Mouse (Mus musculus) E14TG2a.4 (cell line): Measurements from ENCODE around the gene Slc25a42.
A peak's percentile ranks its signal among the peaks of the same experiment; 100 is the strongest.

Experiments used
- H3K27me3 ChIP-seq: 2 replicates; pipeline ENCODE4 v1.6.1; 2014; ENCODE audit warnings: low read length, control low read depth; ENCODE audit not compliant: insufficient read depth
- H3K36me3 ChIP-seq: 2 replicates; pipeline ENCODE4 v1.6.1; 2014; ENCODE audit warnings: low read length, control low read depth; ENCODE audit not compliant: insufficient read depth
- H3K4me1 ChIP-seq: replicated peaks from 2 replicates; pipeline ENCODE4 v1.6.1; 2014; ENCODE audit warnings: low read depth, low read length, control low read depth
- H3K4me3 ChIP-seq: replicated peaks from 2 replicates; pipeline ENCODE4 v1.5.1; 2014; ENCODE audit warnings: mild to moderate bottlenecking, low read length
- H3K9me3 ChIP-seq: 2 replicates; pipeline ENCODE4 v1.6.1; 2014; ENCODE audit warnings: low read length, control low read depth
- CTCF ChIP-seq: conservative IDR thresholded peaks from 2 replicates; pipeline ENCODE4 v1.5.1; 2014; ENCODE audit warnings: low read length
- NANOG ChIP-seq: IDR thresholded peaks from 2 replicates; pipeline ENCODE4 v1.6.1; 2014; ENCODE audit warnings: borderline replicate concordance, low read length, mixed read lengths
- POU5F1 ChIP-seq: IDR thresholded peaks from 2 replicates; pipeline ENCODE4 v1.6.1; 2014; ENCODE audit warnings: low read length, borderline replicate concordance

The Slc25a42 gene

DNA sequence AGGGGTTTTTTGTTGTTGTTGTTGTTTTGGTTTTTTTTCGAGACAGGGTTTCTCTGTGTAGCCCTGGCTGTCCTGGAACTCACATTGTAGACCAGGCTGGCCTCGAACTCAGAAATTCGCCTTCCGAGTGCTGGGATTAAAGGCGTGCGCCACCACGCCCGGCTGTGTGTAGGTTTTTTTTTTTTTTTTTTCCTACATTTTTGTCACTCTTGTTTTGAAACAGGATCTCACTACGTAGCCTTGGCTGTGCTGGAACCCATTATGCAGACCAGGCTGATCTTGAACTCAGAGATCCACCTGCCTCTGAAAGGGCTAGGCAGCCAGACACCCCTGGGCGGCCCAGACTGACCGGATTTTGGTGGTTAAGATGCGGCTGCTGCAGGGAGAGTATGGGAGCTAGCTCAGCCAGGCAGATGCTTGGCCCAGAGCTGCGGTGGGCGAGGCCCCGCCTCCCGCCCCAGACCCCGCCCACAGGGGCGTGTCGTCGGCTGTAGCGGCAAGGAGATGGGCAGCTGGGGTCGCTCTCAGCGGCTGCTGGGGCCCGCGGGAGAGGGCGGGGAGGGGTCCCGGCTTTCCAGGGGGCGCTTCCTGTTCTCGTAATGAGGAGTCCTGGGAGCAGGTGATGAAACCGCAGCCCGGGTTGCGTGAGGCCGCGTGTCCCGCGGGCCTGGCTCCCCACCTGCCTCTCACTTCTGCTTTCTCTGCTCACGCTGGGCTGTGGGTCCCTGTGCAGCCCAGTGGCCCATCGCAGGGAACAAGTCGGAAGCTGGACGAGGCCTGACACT is 53.8 kb downstream of the Slc25a42 start:
- Histone ChIP-seq H3K4me1 (peaks cover 33% of the 10 kb centered on the region), H3K27me3 (peaks cover 14% of the 10 kb centered on the region), H3K36me3 (no peaks in the 10 kb centered on the region), H3K4me3 (peak overlapping the region; percentile 84), H3K9me3 (no peaks in the 10 kb centered on the region)
- TF ChIP-seq NANOG: no peak
- TF ChIP-seq POU5F1: no peak
- TF ChIP-seq CTCF: no peak

DNA sequence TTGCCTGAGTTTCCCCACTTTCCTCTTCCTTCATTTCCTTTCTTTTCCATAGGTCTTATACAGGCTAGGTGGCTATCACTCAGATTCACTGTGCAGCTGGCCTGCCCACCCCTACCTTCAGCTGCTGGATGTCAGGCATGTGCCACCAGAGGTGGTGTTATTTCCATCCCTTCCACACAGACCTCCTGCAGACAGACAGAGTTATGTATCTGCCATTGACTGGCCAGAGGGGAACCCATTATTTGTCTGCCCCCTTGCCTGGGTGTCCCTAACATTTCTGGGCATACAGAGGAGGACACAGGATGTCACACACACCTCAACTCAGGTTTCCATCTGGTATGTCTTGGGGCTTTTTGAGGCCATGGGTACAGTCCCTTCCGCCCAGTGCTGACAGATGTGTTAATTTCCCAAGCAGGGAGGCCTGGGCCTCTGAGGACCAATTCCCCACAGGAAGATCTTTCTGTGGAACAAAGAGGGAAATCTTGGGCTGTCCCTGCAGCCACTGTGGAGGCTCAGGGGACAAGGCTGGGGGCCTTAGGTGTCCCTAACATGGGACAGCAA is 54.8 kb downstream of the Slc25a42 start:
- H3K4me3 ChIP-seq: no peak overlapping the region

DNA sequence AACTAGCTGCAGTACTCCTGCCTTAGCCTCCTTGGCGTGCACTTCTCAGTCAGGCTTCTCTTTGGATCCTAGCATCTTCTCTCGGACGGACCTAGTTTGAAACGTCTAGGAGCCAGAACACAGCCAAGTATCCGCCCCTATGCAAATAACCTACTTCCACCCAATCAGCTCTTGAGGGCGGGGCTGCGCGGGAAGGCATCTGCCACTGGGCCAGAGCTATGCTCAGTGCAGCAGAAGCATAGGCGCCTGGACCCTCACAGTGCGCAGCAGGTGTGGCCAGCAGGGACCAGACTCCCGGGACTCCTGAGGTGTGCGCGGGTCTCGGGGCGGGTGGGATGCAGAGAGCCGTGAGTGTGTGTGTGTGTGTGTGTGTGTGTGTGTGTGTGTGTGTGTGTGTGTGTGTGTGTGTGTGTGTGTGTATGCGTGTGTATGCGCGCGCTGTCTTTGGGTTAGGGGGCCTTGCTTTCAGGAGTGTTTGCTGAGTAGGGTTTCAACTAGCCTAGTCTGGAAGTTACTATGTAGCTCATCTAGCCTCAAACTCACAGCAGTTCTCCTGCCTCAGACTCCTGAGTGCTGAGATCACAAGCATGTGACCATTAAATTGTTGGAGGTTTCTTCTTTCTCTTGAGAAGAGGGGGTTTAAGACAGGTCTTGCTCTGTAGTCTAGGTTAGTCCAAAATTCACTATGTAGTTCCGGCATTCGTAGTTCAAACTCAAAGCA is 59.4 kb downstream of the Slc25a42 start:
- peaks cover 26% of the 10 kb centered on the region for H3K4me1 ChIP-seq
- no peaks in the 10 kb centered on the region for H3K9me3 ChIP-seq
- peak overlapping the region; percentile 48 for H3K4me3 ChIP-seq
- TF ChIP-seq CTCF (no peak), NANOG (no peak), POU5F1 (no peak)
- H3K36me3 ChIP-seq: no peaks in the 10 kb centered on the region
- H3K27me3 ChIP-seq: peaks cover 8% of the 10 kb centered on the region; the same call in 1 of the 2 replicates

More for the DNA sequence above, 54.8 kb downstream of the Slc25a42 start:
- Histone ChIP-seq H3K9me3 (no peaks in the 10 kb centered on the region), H3K4me1 (peaks cover 39% of the 10 kb centered on the region), H3K36me3 (no peaks in the 10 kb centered on the region), H3K27me3 (peaks cover 11% of the 10 kb centered on the region)
- no peak for TF ChIP-seq NANOG
- no peak for TF ChIP-seq POU5F1
- TF ChIP-seq CTCF: no peak

DNA sequence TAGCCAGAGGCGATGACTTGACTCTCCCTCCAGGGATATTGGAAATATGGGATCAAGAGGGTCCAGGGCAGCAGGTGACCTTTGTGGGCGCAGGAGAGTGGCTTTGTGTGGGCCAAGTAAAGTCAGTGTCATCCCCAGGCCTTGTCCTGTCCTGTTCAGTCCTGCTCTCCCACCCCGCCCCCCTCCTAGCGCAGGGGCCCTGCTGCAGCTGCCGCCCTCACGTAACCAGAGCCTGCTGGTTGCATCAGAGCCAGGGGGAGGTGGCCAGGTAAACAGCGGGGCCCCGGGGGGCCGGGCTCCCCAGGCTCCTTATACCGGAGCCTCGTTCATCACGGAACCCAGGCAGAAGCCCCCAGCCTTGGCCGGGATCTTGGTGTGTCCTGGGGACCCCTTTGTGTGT is 61.9 kb downstream of the Slc25a42 start:
- Histone ChIP-seq H3K27me3 (peaks cover 4% of the 10 kb centered on the region; the same call in 1 of the 2 replicates), H3K9me3 (no peaks in the 10 kb centered on the region), H3K36me3 (peaks cover 23% of the 10 kb centered on the region), H3K4me1 (peaks cover 39% of the 10 kb centered on the region), H3K4me3 (peak overlapping the region; percentile 50)
- no peak for TF ChIP-seq CTCF
- no peak for TF ChIP-seq NANOG
- no peak for TF ChIP-seq POU5F1

DNA sequence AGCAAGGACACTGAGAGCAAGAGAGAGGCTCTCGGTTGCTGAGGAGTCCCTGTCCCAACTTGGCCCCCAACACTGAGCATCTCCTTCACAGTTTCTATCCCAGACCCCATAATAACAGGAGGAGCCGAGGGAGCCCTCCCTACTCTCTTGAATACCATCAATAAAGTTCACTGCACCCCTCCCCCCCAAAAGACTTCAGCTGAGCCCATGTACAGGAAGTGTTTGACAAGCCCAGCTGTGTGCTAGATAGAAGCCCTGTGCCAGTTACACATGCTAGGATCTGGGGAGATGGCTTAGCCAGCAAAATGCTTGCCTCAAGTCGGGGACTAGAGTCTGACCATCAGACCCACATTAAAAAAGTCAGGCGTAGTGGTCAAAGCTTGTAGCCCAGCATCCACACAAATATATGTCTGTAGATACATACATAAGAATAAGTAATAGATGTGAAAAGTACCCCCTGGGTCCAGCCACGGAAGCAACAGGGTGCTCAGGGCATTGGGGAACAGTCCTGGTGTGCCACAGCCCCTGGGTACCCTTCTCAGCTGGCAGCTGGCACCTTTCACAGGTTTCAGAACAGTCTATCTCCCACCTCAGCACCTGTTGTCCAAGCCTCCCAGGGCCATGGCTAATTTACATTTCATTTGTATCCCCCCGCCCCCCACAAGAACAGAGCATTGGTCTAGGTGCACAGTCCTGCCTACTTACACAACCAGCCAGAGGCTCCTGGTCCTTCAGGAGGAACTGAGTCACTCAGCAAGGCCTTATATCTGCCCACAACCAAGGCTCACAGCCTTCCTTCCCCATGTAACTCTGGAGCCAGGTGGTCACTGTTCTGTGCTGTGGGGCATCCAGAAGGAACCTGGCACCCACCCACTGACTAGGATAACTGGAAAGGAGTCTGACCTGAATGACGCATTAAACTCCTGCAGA is 64.2 kb downstream of the Slc25a42 start:
- Histone ChIP-seq H3K36me3 (peaks cover 41% of the 10 kb centered on the region), H3K27me3 (no peaks in the 10 kb centered on the region), H3K4me1 (peaks cover 37% of the 10 kb centered on the region), H3K9me3 (no peaks in the 10 kb centered on the region), H3K4me3 (no peak overlapping the region)
- TF ChIP-seq POU5F1: no peak
- TF ChIP-seq NANOG: no peak
- no peak for TF ChIP-seq CTCF

DNA sequence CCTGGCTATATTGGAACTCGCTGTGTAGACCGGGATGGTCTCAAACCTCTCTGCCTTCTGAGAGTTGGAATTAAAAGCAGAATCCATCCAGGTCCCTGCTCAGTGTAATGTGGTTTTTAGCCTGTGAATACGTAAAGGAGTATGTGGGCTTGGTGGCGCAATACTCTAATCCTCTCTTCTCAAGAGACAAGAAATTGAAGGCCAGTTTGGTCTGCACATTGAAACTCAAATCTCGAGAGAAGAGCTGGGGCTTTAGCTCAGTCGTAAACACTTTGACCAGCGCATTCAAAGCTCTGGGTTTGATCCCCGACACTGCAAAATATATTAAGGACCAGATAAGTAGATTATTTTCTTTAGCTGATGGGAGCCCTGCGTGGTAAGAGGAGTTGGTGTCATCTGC is 72.1 kb downstream of the Slc25a42 start:
- Histone ChIP-seq H3K27me3 (no peaks in the 10 kb centered on the region), H3K4me1 (peaks cover 42% of the 10 kb centered on the region), H3K36me3 (peaks cover 51% of the 10 kb centered on the region), H3K4me3 (peak overlapping the region; percentile 95), H3K9me3 (no peaks in the 10 kb centered on the region)
- TF ChIP-seq POU5F1 (no peak), CTCF (no peak), NANOG (no peak)

DNA sequence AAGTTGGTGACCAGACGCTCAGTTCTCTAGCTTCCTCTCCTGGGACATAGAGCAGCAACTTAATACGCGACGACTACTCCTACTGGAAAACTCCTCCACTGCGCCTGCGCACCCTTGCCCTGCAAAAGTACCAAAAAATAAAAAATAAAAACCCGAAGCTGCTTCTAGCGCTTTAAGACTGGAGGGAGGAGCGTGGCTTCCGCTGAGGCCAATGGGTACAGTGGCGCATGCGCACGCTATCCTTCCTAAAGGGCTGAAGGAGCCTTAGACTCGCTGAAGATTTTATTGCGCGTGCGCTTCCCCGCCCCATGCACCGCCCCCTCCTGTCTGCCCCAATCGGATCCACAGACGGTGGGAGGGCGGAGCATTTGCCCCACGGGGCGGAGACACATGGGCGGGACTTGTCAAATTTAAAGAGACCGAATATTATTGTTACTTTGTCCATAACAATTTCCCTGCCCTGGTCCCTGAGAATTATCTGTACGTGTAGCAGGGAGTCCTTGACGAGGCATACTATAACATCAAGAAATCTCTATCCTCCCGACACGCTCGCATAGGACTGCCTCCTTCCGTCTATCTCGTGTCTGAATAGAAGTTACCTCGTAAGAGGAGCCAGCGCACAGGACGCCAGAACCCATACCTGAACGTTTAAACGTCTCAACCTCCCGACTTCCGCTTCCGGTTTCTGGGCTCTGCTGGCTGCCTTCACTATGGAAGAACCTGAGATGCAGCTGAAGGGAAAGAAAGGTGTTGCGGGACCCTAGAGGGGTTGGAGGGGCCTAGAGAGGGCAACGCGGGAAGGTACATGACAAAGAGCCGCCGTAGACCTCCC is 72.9 kb downstream of the Slc25a42 start, which contains the start of the genes Rfxank, Borcs8 and Mef2b:
Gene Rfxank, minus strand, starts transcription at position 129 of the 832 bp plus-strand sequence.
Gene Borcs8, plus strand, starts transcription at position 474 of the 832 bp plus-strand sequence.
Gene Mef2b, plus strand, starts transcription at position 686 of the 832 bp plus-strand sequence.
- H3K36me3 ChIP-seq: peaks cover 51% of the 10 kb centered on the region
- H3K4me1 ChIP-seq: peaks cover 47% of the 10 kb centered on the region
- H3K4me3 ChIP-seq: peak within 1 kb of the TSS; percentile 95
- TF ChIP-seq CTCF (no peak), POU5F1 (no peak), NANOG (no peak)
- no peaks in the 10 kb centered on the region for H3K27me3 ChIP-seq
- H3K9me3 ChIP-seq: no peaks in the 10 kb centered on the region
